Mouse (Mus musculus) thymus, postnatal 4 days (tissue): Measurements from ENCODE around the gene Olfr1358.
"Not testable (repeated sequence)": the region's sequence is repeated elsewhere in the genome, so short reads cannot be mapped to it uniquely, and the experiment has no call there.

Source experiments
- DNase-seq: peaks from one replicate; pipeline ENCODE4 v3.0.0; 2021

Olfr1358 gene

GRCm38 (mm10) chr10:78517128-78517527 is at the start of gene Olfr1358:
Gene Olfr1358, plus strand, starts transcription at chr10:78517428.
- DNase-seq, result no peak

GRCm38 (mm10) chr10:78467761-78468310 is 49.4 kb upstream of the Olfr1358 start:
- no peak for DNase-seq

- no peak for DNase-seq
Observed at GRCm38 (mm10) chr10:78470582-78471313, 46.5 kb upstream of the Olfr1358 start.

GRCm38 (mm10) chr10:78472046-78472445 is 45.2 kb upstream of the Olfr1358 start:
- DNase-seq, result no peak

GRCm38 (mm10) chr10:78473434-78473833 is 43.8 kb upstream of the Olfr1358 start:
- no peak for DNase-seq

- DNase-seq, result no peak
Observed at GRCm38 (mm10) chr10:78474759-78475158, 42.5 kb upstream of the Olfr1358 start.

GRCm38 (mm10) chr10:78476821-78477220 is 40.4 kb upstream of the Olfr1358 start:
- DNase-seq, result no peak

DNA sequence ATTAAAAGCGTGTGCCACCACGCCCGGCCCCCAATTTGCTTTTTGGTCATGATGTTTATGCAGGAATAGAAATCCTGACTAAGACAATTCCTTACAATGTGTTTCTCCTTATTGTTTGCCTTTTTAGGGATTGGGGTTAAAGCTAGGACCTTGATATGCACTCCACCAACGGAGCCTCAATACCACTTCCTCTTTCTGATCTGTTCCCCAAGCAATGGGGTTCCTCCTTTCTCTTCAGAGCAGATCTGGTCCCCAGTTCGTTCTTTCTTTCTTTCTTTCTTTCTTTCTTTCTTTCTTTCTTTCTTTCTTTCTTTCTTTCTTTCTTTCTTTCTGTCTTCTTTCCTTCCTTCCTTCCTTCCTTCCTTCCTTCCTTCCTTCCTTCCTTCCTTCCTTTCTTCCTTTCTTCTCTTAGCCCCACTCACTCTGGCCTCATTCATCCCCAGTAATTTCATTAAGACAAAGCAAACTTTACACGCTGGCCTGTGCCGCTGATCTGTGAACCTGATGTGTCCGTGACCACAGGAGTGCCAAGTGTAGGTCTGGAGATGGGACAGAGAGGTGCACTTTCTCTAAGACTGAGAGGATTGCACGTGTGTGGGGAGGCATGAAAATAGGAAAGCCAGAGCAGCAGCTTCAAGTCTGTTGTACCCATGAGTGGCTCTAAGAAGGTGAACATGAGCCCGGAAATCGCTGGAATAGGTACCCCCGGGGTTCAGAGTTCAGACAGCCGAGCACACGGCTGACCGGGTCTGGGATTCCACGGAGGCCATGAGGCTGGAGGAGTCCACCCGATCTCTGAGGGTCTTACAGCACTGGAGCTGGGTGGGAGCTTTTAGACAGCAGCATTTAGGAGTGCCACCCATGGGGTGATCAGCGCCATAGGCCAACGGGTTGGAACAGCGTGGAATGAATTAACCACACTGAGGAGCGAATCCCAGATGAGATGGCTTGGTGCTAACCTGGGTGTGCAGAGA is 36.0 kb upstream of the Olfr1358 start:
- peak; percentile 24 for DNase-seq

- DNase-seq, result peak; percentile 78
Observed at GRCm38 (mm10) chr10:78481928-78482499, 35.2 kb upstream of the Olfr1358 start.

- not testable (repeated sequence) for DNase-seq
Observed at GRCm38 (mm10) chr10:78485369-78485768, 31.9 kb upstream of the Olfr1358 start.

DNA sequence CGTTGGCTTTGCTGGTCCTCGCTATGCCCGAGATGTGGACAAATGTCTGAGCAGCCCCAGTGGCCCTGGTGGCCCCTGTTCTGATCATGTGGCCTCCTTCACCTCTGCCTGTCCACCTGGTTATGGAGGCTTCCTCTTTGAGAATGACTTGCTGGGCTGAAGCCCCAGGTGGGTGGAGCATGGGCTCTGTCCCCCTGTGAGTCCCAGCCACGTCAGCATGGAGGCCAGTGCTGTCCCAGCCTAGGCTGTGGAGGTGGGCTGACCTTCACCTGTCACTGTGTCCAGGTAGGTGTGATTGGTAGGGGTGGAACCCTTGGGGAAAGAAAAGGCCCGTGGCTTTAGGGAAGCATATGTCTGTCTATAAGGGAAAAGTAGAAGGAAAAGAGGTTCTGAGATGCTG is 30.4 kb upstream of the Olfr1358 start:
- DNase-seq, result no peak

DNA sequence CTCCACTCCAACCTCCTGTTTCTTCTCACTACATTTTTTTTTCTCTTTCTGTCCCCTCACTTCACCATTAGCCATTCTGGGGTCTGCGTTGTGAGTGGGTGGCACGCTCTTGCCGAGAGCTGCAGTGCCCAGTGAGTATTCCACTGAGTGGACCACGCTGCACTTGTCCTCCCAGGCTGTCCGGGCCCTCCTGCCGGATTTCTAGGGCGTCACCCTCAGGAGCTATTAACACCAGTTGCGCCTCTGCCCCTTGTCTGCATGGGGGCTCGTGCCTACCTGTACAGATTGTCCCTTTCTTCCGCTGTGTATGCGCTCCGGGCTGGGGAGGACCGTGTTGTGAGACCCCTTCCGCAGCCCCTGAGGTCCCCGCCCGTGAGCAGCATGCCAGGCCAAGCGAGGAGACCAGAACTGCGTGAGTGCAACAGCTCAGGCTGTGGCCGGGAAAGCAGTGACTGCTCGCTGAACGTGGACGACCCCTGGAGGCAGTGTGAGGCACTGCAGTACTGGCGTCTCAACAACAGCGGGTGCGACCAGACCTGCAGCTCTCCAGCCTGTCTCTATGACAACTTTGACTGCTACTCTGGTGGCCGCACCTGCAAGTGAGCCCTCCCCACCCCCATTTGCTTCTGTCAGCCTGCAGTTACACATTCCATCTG is 29.7 kb upstream of the Olfr1358 start:
- peak; percentile 94 for DNase-seq

DNA sequence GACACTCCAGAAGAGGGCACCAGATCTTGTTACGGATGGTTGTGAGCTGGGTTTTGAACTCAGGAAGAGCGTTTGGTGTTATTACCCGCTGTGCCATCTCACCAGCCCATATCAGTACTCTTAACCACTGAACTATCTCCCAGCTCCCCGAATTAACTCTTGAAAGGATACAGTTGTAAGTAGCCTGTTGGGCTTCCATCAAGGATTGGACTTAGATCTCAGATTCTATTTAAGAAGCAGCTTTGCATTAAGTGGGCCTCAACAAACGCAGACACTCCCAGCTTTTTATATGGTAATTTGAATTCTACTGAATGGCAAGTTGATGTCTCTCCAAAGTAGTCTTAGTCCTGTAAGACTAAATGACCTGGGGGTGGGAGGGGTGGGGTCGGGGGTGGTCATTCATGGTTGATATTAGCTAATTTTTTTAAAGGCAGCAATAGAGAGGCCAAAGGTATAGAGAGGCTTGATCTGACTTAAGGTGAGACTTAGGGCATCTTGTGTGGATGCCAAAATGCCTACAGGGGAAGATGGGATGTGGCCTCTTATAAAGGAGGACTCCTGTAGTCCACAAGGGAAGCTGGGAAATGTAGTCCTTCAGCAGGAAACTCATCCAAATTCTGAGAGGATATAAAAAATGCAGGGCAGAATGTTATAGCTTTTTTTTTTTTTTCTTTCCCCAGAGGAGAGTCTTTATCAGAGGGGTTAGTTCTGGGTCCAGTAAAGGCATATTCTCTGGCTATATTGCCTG is 14.1 kb upstream of the Olfr1358 start:
- DNase-seq, result no peak

- DNase-seq, result no peak
Observed at GRCm38 (mm10) chr10:78519792-78520191, 2.6 kb downstream of the Olfr1358 start.

- peak; percentile 81 for DNase-seq
Observed at GRCm38 (mm10) chr10:78520260-78521005, 3.2 kb downstream of the Olfr1358 start.

GRCm38 (mm10) chr10:78525071-78525470 is 7.8 kb downstream of the Olfr1358 start:
- DNase-seq, result not testable (repeated sequence)

DNA sequence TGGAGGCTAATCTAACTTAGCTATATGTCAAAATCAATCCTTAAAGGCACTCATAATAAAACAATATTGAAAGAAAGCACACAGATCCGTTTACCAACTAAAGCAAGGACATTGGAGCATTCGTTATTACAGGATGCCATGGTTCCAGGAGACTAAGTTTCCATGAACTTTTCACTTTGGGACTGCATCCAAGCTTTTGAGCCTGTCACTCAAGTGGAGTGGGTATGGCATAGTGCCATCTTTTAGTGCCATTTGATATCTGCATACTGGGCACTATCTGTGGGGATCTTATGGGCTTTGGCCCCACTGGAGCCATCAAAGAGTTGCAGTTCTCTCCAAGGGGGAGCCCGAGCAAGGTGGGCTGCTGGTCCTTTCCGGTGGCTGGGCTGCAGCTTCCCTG is 8.3 kb downstream of the Olfr1358 start:
- no peak for DNase-seq

DNA sequence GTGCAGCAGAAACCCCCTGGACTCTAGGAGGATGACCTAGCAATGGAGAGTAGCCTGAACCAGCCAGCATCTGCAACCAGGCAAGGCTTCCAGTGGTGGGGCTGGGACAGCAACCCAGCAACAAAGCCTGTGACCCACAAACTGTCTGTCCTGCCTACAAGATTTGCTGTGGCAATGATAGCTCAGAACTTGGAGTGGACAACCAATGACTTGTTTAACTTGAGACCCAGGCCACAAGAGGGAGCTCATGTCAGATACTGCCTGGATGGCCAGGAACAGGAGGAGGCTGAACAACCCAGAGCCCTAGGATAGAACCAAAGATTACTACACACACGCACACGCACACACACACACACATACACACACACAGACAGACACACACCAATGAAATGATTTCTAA is 23.7 kb downstream of the Olfr1358 start:
- DNase-seq, result peak; percentile 75

- no peak for DNase-seq
Observed at GRCm38 (mm10) chr10:78565070-78565469, 47.8 kb downstream of the Olfr1358 start.

GRCm38 (mm10) chr10:78569191-78569590 is 52.0 kb downstream of the Olfr1358 start:
- DNase-seq, result no peak

GRCm38 (mm10) chr10:78569686-78570085 is 52.5 kb downstream of the Olfr1358 start:
- DNase-seq, result no peak
